Mouse (Mus musculus) R1 (cell line): ENCODE data around the gene Cep44.

Experiments used
- DNase-seq: peaks from one replicate; pipeline ENCODE4 v3.0.0-alpha.2; 2018; ENCODE audit warnings: low read depth, low spot score

The Cep44 gene

GRCm38 (mm10) chr8:56550558-56551360, at the start of gene Cep44, which contains the start of gene Fbxo8:
Cep44 (minus strand) TSS chr8:56551047.
Fbxo8 (plus strand) TSS chr8:56551090.
- DNase-seq: peak; percentile 91

GRCm38 (mm10) chr8:56591502-56591901, 40.7 kb upstream of the Cep44 start:
- DNase-seq: no peak

GRCm38 (mm10) chr8:56591084-56591483, 40.2 kb upstream of the Cep44 start:
- DNase-seq: peak; percentile 43

GRCm38 (mm10) chr8:56589004-56589403, 38.2 kb upstream of the Cep44 start:
- no peak for DNase-seq

GRCm38 (mm10) chr8:56582841-56583240, 32.0 kb upstream of the Cep44 start:
- peak; percentile 15 for DNase-seq

GRCm38 (mm10) chr8:56580918-56581317, 30.1 kb upstream of the Cep44 start:
- DNase-seq: no peak

GRCm38 (mm10) chr8:56566856-56567255, 16.0 kb upstream of the Cep44 start:
- DNase-seq: peak; percentile 33

- DNase-seq: no peak
Observed at GRCm38 (mm10) chr8:56564399-56565047, 13.7 kb upstream of the Cep44 start.

GRCm38 (mm10) chr8:56552551-56553103, 1.8 kb upstream of the Cep44 start:
- no peak for DNase-seq

- DNase-seq: no peak
Observed at GRCm38 (mm10) chr8:56552045-56552444, 1.2 kb upstream of the Cep44 start.

GRCm38 (mm10) chr8:56551361-56551852, 560 bp upstream of the Cep44 start:
- peak; percentile 96 for DNase-seq

GRCm38 (mm10) chr8:56547866-56548265, 3.0 kb downstream of the Cep44 start:
- no peak for DNase-seq

GRCm38 (mm10) chr8:56540706-56541105, 10.1 kb downstream of the Cep44 start:
- DNase-seq: no peak

GRCm38 (mm10) chr8:56530359-56530758, 20.5 kb downstream of the Cep44 start:
- DNase-seq: peak; percentile 45

- no peak for DNase-seq
Observed at GRCm38 (mm10) chr8:56528869-56529268, 22.0 kb downstream of the Cep44 start.

GRCm38 (mm10) chr8:56521051-56521450, 29.8 kb downstream of the Cep44 start:
- DNase-seq: no peak

- DNase-seq: no peak
Observed at GRCm38 (mm10) chr8:56520249-56520648, 30.6 kb downstream of the Cep44 start.

- no peak for DNase-seq
Observed at GRCm38 (mm10) chr8:56518848-56519247, 32.0 kb downstream of the Cep44 start.

- no peak for DNase-seq
Observed at GRCm38 (mm10) chr8:56508952-56509479, 41.8 kb downstream of the Cep44 start.

- no peak for DNase-seq
Observed at GRCm38 (mm10) chr8:56508318-56508951, 42.4 kb downstream of the Cep44 start.

- no peak for DNase-seq
Observed at GRCm38 (mm10) chr8:56501911-56502310, 48.9 kb downstream of the Cep44 start.

GRCm38 (mm10) chr8:56489496-56489895, 61.4 kb downstream of the Cep44 start:
- DNase-seq: no peak
